Mouse (Mus musculus): ENCODE measurements around the gene Gm11096. TPM values are rescaled to one million over a fixed set of nuclear protein-coding genes. Genes with fewer than 3 reads are reported as not detected.

Gm11096 gene
- polyA plus RNA-seq (2014; fragmentation: Nextera tagmentation; extraction: Ambion mirVana) = not detected in 2 replicates

- Histone ChIP-seq H3K9ac (ENCODE audit: low read depth, low read length) (no peak within 1 kb of the TSS), H3K36me3 (ENCODE audit: control insufficient read depth, insufficient read depth, low read length) (no peaks in the 10 kb centered on the region; the same call in 1 of the 2 replicates), H3K4me2 (replicated peaks; ENCODE audit: low read depth, low read length) (no peak within 1 kb of the TSS), H3K4me1 (ENCODE audit: control insufficient read depth, insufficient read depth, low read length) (no peaks in the 10 kb centered on the region), H3K4me3 (ENCODE audit: low read length) (no peak within 1 kb of the TSS), H3K27ac (ENCODE audit: low read depth, low read length) (no peak within 1 kb of the TSS), H3K9me3 (ENCODE audit: control insufficient read depth, low read length) (no peaks in the 10 kb centered on the region), H3K27me3 (ENCODE audit: control insufficient read depth, insufficient read depth, low read length) (no peaks in the 10 kb centered on the region)
- ATAC-seq (ENCODE audit: low FRiP score, low TSS enrichment) = no peak
Measured at GRCm38 (mm10) chr17:81441463-81441862, at the start of gene Gm11096. TSS of gene Gm11096 (plus strand) at chr17:81441763.

- Histone ChIP-seq H3K9ac (ENCODE audit: low read depth, low read length) (no peak overlapping the region), H3K9me3 (ENCODE audit: control insufficient read depth, low read length) (no peaks in the 10 kb centered on the region), H3K4me2 (replicated peaks; ENCODE audit: low read depth, low read length) (no peak overlapping the region), H3K4me1 (ENCODE audit: control insufficient read depth, insufficient read depth, low read length) (no peaks in the 10 kb centered on the region; the same call in 1 of the 2 replicates), H3K27me3 (ENCODE audit: control insufficient read depth, insufficient read depth, low read length) (no peaks in the 10 kb centered on the region), H3K4me3 (ENCODE audit: low read length) (no peak overlapping the region), H3K27ac (ENCODE audit: low read depth, low read length) (no peak overlapping the region), H3K36me3 (ENCODE audit: control insufficient read depth, insufficient read depth, low read length) (no peaks in the 10 kb centered on the region)
- 63% methylated on average over 4 of the region's 4 CpGs for WGBS
- ATAC-seq (ENCODE audit: low FRiP score, low TSS enrichment) = no peak
Measured at GRCm38 (mm10) chr17:81393040-81393439, 48.5 kb upstream of the Gm11096 start.

- Histone ChIP-seq H3K36me3 (ENCODE audit: control insufficient read depth, insufficient read depth, low read length) (no peaks in the 10 kb centered on the region), H3K27ac (ENCODE audit: low read depth, low read length) (no peak overlapping the region), H3K27me3 (ENCODE audit: control insufficient read depth, insufficient read depth, low read length) (no peaks in the 10 kb centered on the region), H3K4me1 (ENCODE audit: control insufficient read depth, insufficient read depth, low read length) (no peaks in the 10 kb centered on the region; the same call in 1 of the 2 replicates), H3K9me3 (ENCODE audit: control insufficient read depth, low read length) (no peaks in the 10 kb centered on the region), H3K4me3 (ENCODE audit: low read length) (no peak overlapping the region), H3K9ac (ENCODE audit: low read depth, low read length) (no peak overlapping the region), H3K4me2 (replicated peaks; ENCODE audit: low read depth, low read length) (no peak overlapping the region)
- peak; percentile 74 for ATAC-seq (ENCODE audit: low FRiP score, low TSS enrichment)
- WGBS = 17% methylated on average over 2 of the region's 2 CpGs
Measured at GRCm38 (mm10) chr17:81394124-81394523, 47.4 kb upstream of the Gm11096 start.

GRCm38 (mm10) chr17:81397434-81397833, 44.1 kb upstream of the Gm11096 start:
- H3K27ac ChIP-seq (ENCODE audit: low read depth, low read length) = no peak overlapping the region
- no peak overlapping the region for H3K9ac ChIP-seq (ENCODE audit: low read depth, low read length)
- WGBS = 86% methylated on average over 1 of the region's 1 CpGs
- H3K4me2 ChIP-seq (replicated peaks; ENCODE audit: low read depth, low read length) = no peak overlapping the region
- ATAC-seq (ENCODE audit: low FRiP score, low TSS enrichment) = no peak
- no peak overlapping the region for H3K4me3 ChIP-seq (ENCODE audit: low read length)
- H3K9me3 ChIP-seq (ENCODE audit: control insufficient read depth, low read length) = no peaks in the 10 kb centered on the region
- H3K36me3 ChIP-seq (ENCODE audit: control insufficient read depth, insufficient read depth, low read length) = no peaks in the 10 kb centered on the region
- H3K4me1 ChIP-seq (ENCODE audit: control insufficient read depth, insufficient read depth, low read length) = no peaks in the 10 kb centered on the region; the same call in 1 of the 2 replicates
- H3K27me3 ChIP-seq (ENCODE audit: control insufficient read depth, insufficient read depth, low read length) = no peaks in the 10 kb centered on the region

- no peaks in the 10 kb centered on the region for H3K4me1 ChIP-seq (ENCODE audit: control insufficient read depth, insufficient read depth, low read length)
- WGBS = 53% methylated on average over 5 of the region's 5 CpGs
- no peak for ATAC-seq (ENCODE audit: low FRiP score, low TSS enrichment)
- no peaks in the 10 kb centered on the region for H3K36me3 ChIP-seq (ENCODE audit: control insufficient read depth, insufficient read depth, low read length)
- H3K9me3 ChIP-seq (ENCODE audit: control insufficient read depth, low read length) = no peaks in the 10 kb centered on the region
- no peak overlapping the region for H3K4me2 ChIP-seq (replicated peaks; ENCODE audit: low read depth, low read length)
- no peaks in the 10 kb centered on the region for H3K27me3 ChIP-seq (ENCODE audit: control insufficient read depth, insufficient read depth, low read length)
- H3K9ac ChIP-seq (ENCODE audit: low read depth, low read length) = no peak overlapping the region
- no peak overlapping the region for H3K27ac ChIP-seq (ENCODE audit: low read depth, low read length)
- H3K4me3 ChIP-seq (ENCODE audit: low read length) = no peak overlapping the region
Measured at GRCm38 (mm10) chr17:81400377-81400776, 41.2 kb upstream of the Gm11096 start.

GRCm38 (mm10) chr17:81402636-81403035, 38.9 kb upstream of the Gm11096 start:
- WGBS = 82% methylated on average over 2 of the region's 2 CpGs

GRCm38 (mm10) chr17:81403121-81403520, 38.4 kb upstream of the Gm11096 start:
- 88% methylated on average over 4 of the region's 4 CpGs for WGBS
- no peaks in the 10 kb centered on the region for H3K4me1 ChIP-seq (ENCODE audit: control insufficient read depth, insufficient read depth, low read length)
- peaks cover 3% of the 10 kb centered on the region; the same call in 1 of the 2 replicates for H3K36me3 ChIP-seq (ENCODE audit: control insufficient read depth, insufficient read depth, low read length)
- H3K9me3 ChIP-seq (ENCODE audit: control insufficient read depth, low read length) = no peaks in the 10 kb centered on the region
- no peak overlapping the region for H3K9ac ChIP-seq (ENCODE audit: low read depth, low read length)
- no peak overlapping the region for H3K4me2 ChIP-seq (replicated peaks; ENCODE audit: low read depth, low read length)
- no peak overlapping the region for H3K4me3 ChIP-seq (ENCODE audit: low read length)
- no peak overlapping the region for H3K27ac ChIP-seq (ENCODE audit: low read depth, low read length)
- H3K27me3 ChIP-seq (ENCODE audit: control insufficient read depth, insufficient read depth, low read length) = no peaks in the 10 kb centered on the region
- no peak for ATAC-seq (ENCODE audit: low FRiP score, low TSS enrichment)

More at GRCm38 (mm10) chr17:81402636-81403035, 38.9 kb upstream of the Gm11096 start:
- H3K9me3 ChIP-seq (ENCODE audit: control insufficient read depth, low read length) = no peaks in the 10 kb centered on the region
- no peak overlapping the region for H3K27ac ChIP-seq (ENCODE audit: low read depth, low read length)
- H3K4me3 ChIP-seq (ENCODE audit: low read length) = no peak overlapping the region
- H3K4me1 ChIP-seq (ENCODE audit: control insufficient read depth, insufficient read depth, low read length) = no peaks in the 10 kb centered on the region
- H3K9ac ChIP-seq (ENCODE audit: low read depth, low read length) = no peak overlapping the region
- H3K27me3 ChIP-seq (ENCODE audit: control insufficient read depth, insufficient read depth, low read length) = no peaks in the 10 kb centered on the region
- no peak for ATAC-seq (ENCODE audit: low FRiP score, low TSS enrichment)
- no peak overlapping the region for H3K4me2 ChIP-seq (replicated peaks; ENCODE audit: low read depth, low read length)
- peaks cover under 1% of the 10 kb centered on the region; the same call in 1 of the 2 replicates for H3K36me3 ChIP-seq (ENCODE audit: control insufficient read depth, insufficient read depth, low read length)

- Histone ChIP-seq H3K4me2 (replicated peaks; ENCODE audit: low read depth, low read length) (no peak overlapping the region), H3K36me3 (ENCODE audit: control insufficient read depth, insufficient read depth, low read length) (peaks cover 3% of the 10 kb centered on the region; the same call in 1 of the 2 replicates)
- WGBS = 87% methylated on average over 4 of the region's 4 CpGs
Measured at GRCm38 (mm10) chr17:81404225-81404624, 37.3 kb upstream of the Gm11096 start.

GRCm38 (mm10) chr17:81412736-81413135, 28.8 kb upstream of the Gm11096 start:
- H3K4me2 ChIP-seq (replicated peaks; ENCODE audit: low read depth, low read length) = no peak overlapping the region

More at GRCm38 (mm10) chr17:81404225-81404624, 37.3 kb upstream of the Gm11096 start:
- H3K27me3 ChIP-seq (ENCODE audit: control insufficient read depth, insufficient read depth, low read length) = no peaks in the 10 kb centered on the region
- ATAC-seq (ENCODE audit: low FRiP score, low TSS enrichment) = no peak
- no peaks in the 10 kb centered on the region for H3K9me3 ChIP-seq (ENCODE audit: control insufficient read depth, low read length)
- no peak overlapping the region for H3K27ac ChIP-seq (ENCODE audit: low read depth, low read length)
- no peak overlapping the region for H3K4me3 ChIP-seq (ENCODE audit: low read length)
- no peaks in the 10 kb centered on the region for H3K4me1 ChIP-seq (ENCODE audit: control insufficient read depth, insufficient read depth, low read length)
- H3K9ac ChIP-seq (ENCODE audit: low read depth, low read length) = no peak overlapping the region

More at GRCm38 (mm10) chr17:81412736-81413135, 28.8 kb upstream of the Gm11096 start:
- Histone ChIP-seq H3K9me3 (ENCODE audit: control insufficient read depth, low read length) (no peaks in the 10 kb centered on the region), H3K27me3 (ENCODE audit: control insufficient read depth, insufficient read depth, low read length) (no peaks in the 10 kb centered on the region), H3K36me3 (ENCODE audit: control insufficient read depth, insufficient read depth, low read length) (peaks cover 2% of the 10 kb centered on the region; the same call in 1 of the 2 replicates), H3K4me1 (ENCODE audit: control insufficient read depth, insufficient read depth, low read length) (peaks cover 8% of the 10 kb centered on the region; the same call in 1 of the 2 replicates), H3K27ac (ENCODE audit: low read depth, low read length) (no peak overlapping the region), H3K9ac (ENCODE audit: low read depth, low read length) (no peak overlapping the region), H3K4me3 (ENCODE audit: low read length) (no peak overlapping the region)
- WGBS = 92% methylated on average over 4 of the region's 4 CpGs
- ATAC-seq (ENCODE audit: low FRiP score, low TSS enrichment) = no peak
